Mouse (Mus musculus) right cerebral cortex, postnatal 10 days (tissue): ENCODE measurements around the gene Bin2.
"Not testable (repeated sequence)": the region's sequence is repeated elsewhere in the genome, so short reads cannot be mapped to it uniquely, and the experiment has no call there.

Experiments
- DNase-seq, 2 experiments: peaks; one replicate each; pipeline ENCODE4 v3.0.0; 2021; ENCODE audit warnings: low spot score in 2 of 2

Bin2 gene

GRCm38 (mm10) chr15:100616221-100616620, 53.1 kb downstream of the Bin2 start:
- DNase-seq: no peak

- DNase-seq: peak; percentile 92 to 95
Measured at GRCm38 (mm10) chr15:100615825-100616220, 53.5 kb downstream of the Bin2 start.

- peak; percentile 99 for DNase-seq
Measured at GRCm38 (mm10) chr15:100614996-100615824, 54.1 kb downstream of the Bin2 start, which contains the start of gene Dazap2. Gene Dazap2, plus strand, starts transcription at chr15:100615349.

- no peak for DNase-seq
Measured at GRCm38 (mm10) chr15:100614218-100614995, 54.9 kb downstream of the Bin2 start.

- DNase-seq: peak; percentile 80 to 83
Measured at GRCm38 (mm10) chr15:100613584-100613983, 55.8 kb downstream of the Bin2 start.

- no peak for DNase-seq
Measured at GRCm38 (mm10) chr15:100612432-100612831, 56.9 kb downstream of the Bin2 start.

- no peak for DNase-seq
Measured at GRCm38 (mm10) chr15:100611951-100612350, 57.4 kb downstream of the Bin2 start.

- DNase-seq: not testable (repeated sequence)
Measured at GRCm38 (mm10) chr15:100606677-100607076, 62.7 kb downstream of the Bin2 start.

GRCm38 (mm10) chr15:100601669-100602068, 67.7 kb downstream of the Bin2 start:
- no peak for DNase-seq

- DNase-seq: no peak
Measured at GRCm38 (mm10) chr15:100600696-100601272, 68.6 kb downstream of the Bin2 start.

- DNase-seq: peak; percentile 88 to 89
Measured at GRCm38 (mm10) chr15:100600047-100600695, 69.2 kb downstream of the Bin2 start.

- DNase-seq: peak; percentile 67
Measured at GRCm38 (mm10) chr15:100599276-100600046, 69.9 kb downstream of the Bin2 start, which contains the start of gene Pou6f1. Gene Pou6f1, minus strand, starts transcription at chr15:100599984.

GRCm38 (mm10) chr15:100598883-100599275, 70.5 kb downstream of the Bin2 start:
- DNase-seq: peak; percentile 55 to 78

GRCm38 (mm10) chr15:100598287-100598882, 71.0 kb downstream of the Bin2 start:
- DNase-seq: no peak

- no peak for DNase-seq
Measured at GRCm38 (mm10) chr15:100592817-100593216, 76.5 kb downstream of the Bin2 start.
